Mouse (Mus musculus) spleen, adult 2 months (tissue): ENCODE results near the gene Zbtb16.

Experiments used
- CTCF ChIP-seq: fragments of 200-500 bp; IDR thresholded peaks from 2 replicates; pipeline ENCODE4 v1.5.1; 2011; ENCODE audit warnings: mild to moderate bottlenecking, inconsistent platforms; ENCODE audit not compliant: insufficient read depth, insufficient read length, insufficient replicate concordance; ENCODE audit errors: extremely low read depth
- POLR2A ChIP-seq: fragments of 200-500 bp; IDR thresholded peaks from 2 replicates; pipeline ENCODE4 v1.6.1; 2011; ENCODE audit warnings: low read depth, low read length, inconsistent platforms

- TF ChIP-seq CTCF (no peak), POLR2A (no peak)
Observed at GRCm38 (mm10) chr9:48673213-48673612, 162.8 kb downstream of the Zbtb16 start.
